Mouse (Mus musculus) kidney, adult 11 months (tissue): ENCODE results near the gene Olfr228.
"Not testable (repeated sequence)": the region's sequence is repeated elsewhere in the genome, so short reads cannot be mapped to it uniquely, and the experiment has no call there.

Experiments used
- DNase-seq: peaks from one replicate; pipeline ENCODE4 v3.0.0; 2022

Olfr228 gene

GRCm38 (mm10) chr2:86487286-86487685 is at the start of gene Olfr228:
TSS of gene Olfr228 (minus strand) at chr2:86487386.
- no peak for DNase-seq

- no peak for DNase-seq
Measured at GRCm38 (mm10) chr2:86530991-86531390, 43.8 kb upstream of the Olfr228 start.

GRCm38 (mm10) chr2:86508161-86508560 is 21.0 kb upstream of the Olfr228 start, which contains the start of gene Olfr1076:
TSS of gene Olfr1076 (plus strand) at chr2:86508461.
- DNase-seq: no peak

- DNase-seq: peak; percentile 14
Measured at GRCm38 (mm10) chr2:86464442-86465109, 22.6 kb downstream of the Olfr228 start.

- no peak for DNase-seq
Measured at GRCm38 (mm10) chr2:86460434-86460833, 26.8 kb downstream of the Olfr228 start.

- DNase-seq: no peak
Measured at GRCm38 (mm10) chr2:86456169-86456568, 31.0 kb downstream of the Olfr228 start, which contains the start of gene Olfr1066. TSS of gene Olfr1066 (minus strand) at chr2:86456269.

DNA sequence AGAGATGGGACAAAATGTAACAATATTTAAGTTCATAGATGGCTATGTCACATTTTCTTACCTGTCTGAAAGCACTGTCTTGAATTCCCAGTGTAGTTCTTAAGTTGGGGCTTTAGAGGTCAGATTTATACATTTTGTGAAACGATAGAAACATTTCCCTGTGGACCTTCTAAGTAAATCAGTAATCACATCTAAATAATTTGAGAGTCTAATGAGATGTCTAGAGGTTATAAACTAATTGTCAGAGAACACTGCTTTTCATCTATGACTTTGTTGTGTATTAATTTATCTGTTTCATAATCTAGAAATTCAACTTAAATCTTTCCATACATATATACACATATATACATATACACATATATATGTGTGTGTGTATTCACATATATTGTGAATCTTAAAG is 36.7 kb downstream of the Olfr228 start, which contains the start of gene Olfr1065:
TSS of gene Olfr1065 (minus strand) at position 101 of the 400 bp plus-strand sequence.
- DNase-seq: not testable (repeated sequence)

DNA sequence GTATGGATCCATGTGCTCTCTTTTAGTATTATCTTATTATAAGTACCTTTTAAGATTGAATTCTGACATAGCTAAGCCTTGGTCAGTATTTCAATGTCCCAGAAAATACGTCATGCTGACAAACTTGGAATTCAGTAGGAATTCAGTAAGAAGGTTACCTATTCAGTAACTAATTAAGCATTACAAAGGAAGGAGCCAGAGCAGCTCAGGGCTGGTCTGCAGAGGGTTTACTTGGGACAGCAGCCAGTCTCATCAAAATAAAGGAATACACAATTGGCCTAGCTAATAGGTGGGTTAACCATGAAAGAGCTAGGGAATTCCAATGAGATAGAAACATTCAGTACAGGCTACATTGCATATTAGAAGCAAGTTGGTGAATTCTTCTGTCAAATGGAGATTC is 45.1 kb downstream of the Olfr228 start:
- not testable (repeated sequence) for DNase-seq
